Mouse (Mus musculus) central nervous system, embryonic 11.5 days (tissue): Measurements from ENCODE around the gene Pias1. TPM values are rescaled to one million over a fixed set of nuclear protein-coding genes. Genes with fewer than 3 reads are reported as not detected.

Source experiments
- polyA plus RNA-seq: library from polyadenylated mRNA; depleted of rRNA; stranded (reverse); fragments of >200 nt; gene quantifications from 2 replicates; pipeline ENCODE4 v1.2.3, GENCODE M21; 2012; rRNA removed

Pias1 gene
- 18.6 and 29.0 TPM in 2 replicates for polyA plus RNA-seq

DNA sequence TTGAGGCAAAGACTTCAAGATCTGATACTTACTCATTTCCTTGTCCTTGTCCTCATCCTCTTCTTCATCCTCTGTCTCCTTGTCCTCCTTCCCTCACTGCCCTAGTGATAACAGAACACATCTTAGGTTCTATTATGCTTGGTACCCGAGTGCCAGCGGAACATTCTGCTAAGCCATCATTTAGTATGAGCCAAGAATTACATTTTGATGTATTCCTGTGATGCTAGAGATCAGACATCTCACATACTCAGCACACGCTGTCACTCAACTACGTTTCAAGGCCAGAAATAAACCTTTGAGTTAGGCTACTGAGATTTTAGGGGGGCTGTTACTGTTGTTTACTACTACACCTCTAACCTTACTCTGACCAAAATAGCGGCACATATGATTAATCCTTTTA, at the start of gene Pias1:
Gene Pias1 (minus strand): TSS at position 101 of the 400 bp plus-strand sequence.

DNA sequence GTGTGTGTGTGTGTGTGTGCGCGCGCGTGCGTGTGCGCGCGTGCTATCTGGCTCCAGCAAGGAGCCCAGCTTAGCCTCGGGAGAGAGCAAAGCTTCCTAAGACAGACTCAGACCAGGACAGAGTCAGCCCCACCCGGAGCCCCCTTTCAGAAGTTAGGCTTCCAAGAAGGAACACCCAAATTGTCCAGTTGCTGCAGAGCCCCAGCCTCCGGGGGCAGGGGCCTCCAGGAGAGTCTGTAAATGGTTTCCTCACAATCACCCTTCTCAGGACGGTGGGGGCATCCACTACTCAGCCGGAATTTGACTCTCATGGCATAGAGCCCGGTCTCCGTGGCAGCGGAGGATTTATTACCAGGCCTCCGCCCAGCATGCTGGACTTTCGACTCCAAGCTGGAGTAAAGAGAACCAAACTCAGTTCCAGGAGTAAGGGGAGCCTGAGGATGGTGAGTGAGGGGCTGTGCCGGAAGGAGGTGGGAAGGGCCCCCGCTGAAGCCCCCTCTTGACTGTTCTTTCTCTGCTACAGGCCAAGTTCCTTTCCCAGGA, 129.9 kb downstream of the Pias1 start, which contains the start of gene Calml4:
Gene Calml4 (plus strand): TSS at position 362 of the 543 bp plus-strand sequence.

DNA sequence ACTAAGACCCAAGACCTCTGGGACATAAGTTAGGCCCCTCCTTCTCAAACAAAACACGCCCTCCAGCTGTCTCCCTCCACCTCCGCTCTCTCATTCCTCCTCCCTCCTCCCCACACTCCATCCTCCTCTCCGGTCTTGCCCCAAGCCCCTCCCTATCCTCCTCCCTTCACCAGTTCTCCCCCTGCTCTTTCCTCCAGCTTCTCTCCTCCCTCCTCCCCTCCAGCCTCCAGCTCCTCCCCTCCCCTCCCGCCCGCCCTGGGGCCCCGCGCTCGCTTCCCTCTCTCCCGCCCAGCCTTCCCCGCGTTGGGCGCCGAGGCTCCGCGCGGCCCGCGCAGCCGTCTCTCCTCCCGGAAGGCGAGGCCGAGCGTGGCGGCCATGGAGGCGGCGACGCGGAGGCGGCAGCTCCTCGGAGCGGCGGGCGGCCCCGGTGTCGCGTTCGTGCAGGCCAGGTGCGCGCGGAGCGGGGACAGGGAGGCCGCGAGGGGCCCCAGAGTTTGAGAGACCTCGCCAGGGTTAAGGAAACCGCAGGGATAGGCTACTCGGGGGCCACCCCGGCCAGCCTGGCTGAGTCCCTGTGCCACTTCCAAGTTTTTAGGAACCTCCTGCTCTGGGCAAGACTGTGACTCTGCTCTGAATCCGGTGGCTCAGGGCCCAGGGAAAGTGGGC, 149.1 kb downstream of the Pias1 start, which contains the start of gene Cln6:
Gene Cln6 (plus strand): TSS at position 280 of the 666 bp plus-strand sequence.

Other genes starting within 250 kb of the Pias1 start
- 37.2 and 45.1 TPM in 2 replicates for gene Fem1b, start 176.0 kb downstream of the Pias1 start, polyA plus RNA-seq
- gene Cln6, start 149.1 kb downstream of the Pias1 start, polyA plus RNA-seq = 9.5 and 21.2 TPM in 2 replicates
- gene Calml4, start 129.8 kb downstream of the Pias1 start, polyA plus RNA-seq = 1.7 and 2.9 TPM in 2 replicates
- 1.1 and 4.2 TPM in 2 replicates for gene Skor1, start 161.0 kb upstream of the Pias1 start, polyA plus RNA-seq